In genomic region chr7:29541186-29541585, GRCm38 (mm10) we compare ENCODE assay signal across 26 mouse cellular contexts.
"Had no signal": no experiment of that assay in that cellular context is flagged by ENCODE, and none has a peak within 500 bp of the region (broad histone marks: within the 10 kb centered on the region; RNA-seq: fewer than 3 reads in every experiment).

No protein-coding gene starts in this region.

- H3K27ac ChIP-seq: gastrocnemius, adult 2 months; heart, embryonic 13.5 days; heart, embryonic 15.5 days; hindbrain, embryonic 13.5 days; hindbrain, embryonic 15.5 days; hindbrain, postnatal 0 days; kidney, embryonic 15.5 days; kidney, postnatal 0 days; left cerebral cortex, adult 2 months; limb, embryonic 10.5 days; limb, embryonic 12.5 days; liver, embryonic 13.5 days; liver, embryonic 15.5 days had no signal

- H3K4me2 ChIP-seq: heart, embryonic 11.5 days; heart, embryonic 13.5 days; heart, embryonic 15.5 days; hindbrain, embryonic 13.5 days; hindbrain, embryonic 15.5 days; kidney, embryonic 15.5 days; limb, embryonic 12.5 days; liver, embryonic 11.5 days; liver, embryonic 13.5 days; liver, embryonic 15.5 days had no signal

- ATAC-seq: hindbrain, postnatal 0 days; intestine, embryonic 16.5 days had no signal

- H3K4me3 ChIP-seq: gastrocnemius, adult 2 months; heart, embryonic 13.5 days; heart, embryonic 15.5 days; hindbrain, embryonic 13.5 days; hindbrain, embryonic 15.5 days; kidney, embryonic 15.5 days; left cerebral cortex, adult 2 months; limb, embryonic 10.5 days; limb, embryonic 12.5 days; liver, embryonic 13.5 days; liver, embryonic 15.5 days had no signal

- H3K4me1 ChIP-seq: heart, embryonic 13.5 days; heart, embryonic 15.5 days; hindbrain, embryonic 13.5 days; hindbrain, embryonic 15.5 days; kidney, embryonic 15.5 days; limb, embryonic 10.5 days; limb, embryonic 12.5 days; liver, embryonic 13.5 days; liver, embryonic 15.5 days had no signal

- H3K36me3 ChIP-seq: heart, embryonic 13.5 days; heart, embryonic 15.5 days; hindbrain, embryonic 13.5 days; hindbrain, embryonic 15.5 days; kidney, embryonic 15.5 days; limb, embryonic 10.5 days; limb, embryonic 12.5 days; liver, embryonic 13.5 days; liver, embryonic 15.5 days had no signal

- H3K9ac ChIP-seq: heart, embryonic 13.5 days; heart, embryonic 15.5 days; hindbrain, embryonic 13.5 days; hindbrain, embryonic 15.5 days; kidney, embryonic 15.5 days; limb, embryonic 12.5 days; liver, embryonic 13.5 days; liver, embryonic 15.5 days had no signal

- DNase-seq: gastrocnemius, adult 2 months; gastrocnemius, postnatal 10 days; gastrocnemius, postnatal 25 days; heart, adult 18-20 months; heart, postnatal 14 days; kidney, adult 11 months; kidney, adult 2 months; kidney, adult 9 months; kidney, postnatal 14 days; kidney, postnatal 36 days; liver; liver, embryonic 13.5 days had no signal

- H3K27me3 ChIP-seq: hindbrain, embryonic 15.5 days; limb, embryonic 12.5 days; liver, embryonic 13.5 days; liver, embryonic 15.5 days had no signal

- H3K9me3 ChIP-seq: heart, embryonic 13.5 days; heart, embryonic 15.5 days; hindbrain, embryonic 13.5 days; hindbrain, embryonic 15.5 days; kidney, embryonic 15.5 days; limb, embryonic 10.5 days; limb, embryonic 12.5 days; liver, embryonic 13.5 days; liver, embryonic 15.5 days had no signal
